Mouse (Mus musculus): ENCODE measurements around the gene Taok2. TPM values are rescaled to one million over a fixed set of nuclear protein-coding genes. Genes with fewer than 3 reads are reported as not detected.
"Not testable (repeated sequence)": the region's sequence is repeated elsewhere in the genome, so short reads cannot be mapped to it uniquely, and the experiment has no call there.

Gene Taok2
- polyA plus RNA-seq, 1 experiment: 174 TPM

- Histone ChIP-seq H3K4me1 (ENCODE audit: control insufficient read depth, insufficient read depth, low read length) (no peaks in the 10 kb centered on the region), H3K4me3 (replicated peaks; ENCODE audit: extremely low read depth, low read depth, low read length) (no peak overlapping the region)
- 70% methylated on average over 3 of the region's 3 CpGs for WGBS
- DNase-seq: no peak
- TF ChIP-seq CTCF (IDR thresholded peaks at IDR 0.05; ENCODE audit: insufficient read depth, low read length) (no peak), POLR2A (IDR thresholded peaks at IDR 0.05; ENCODE audit: borderline replicate concordance, extremely low read depth, low read depth, low read length) (no peak)
Measured at GRCm38 (mm10) chr7:126914844-126915243, 30.3 kb upstream of the Taok2 start.

DNA sequence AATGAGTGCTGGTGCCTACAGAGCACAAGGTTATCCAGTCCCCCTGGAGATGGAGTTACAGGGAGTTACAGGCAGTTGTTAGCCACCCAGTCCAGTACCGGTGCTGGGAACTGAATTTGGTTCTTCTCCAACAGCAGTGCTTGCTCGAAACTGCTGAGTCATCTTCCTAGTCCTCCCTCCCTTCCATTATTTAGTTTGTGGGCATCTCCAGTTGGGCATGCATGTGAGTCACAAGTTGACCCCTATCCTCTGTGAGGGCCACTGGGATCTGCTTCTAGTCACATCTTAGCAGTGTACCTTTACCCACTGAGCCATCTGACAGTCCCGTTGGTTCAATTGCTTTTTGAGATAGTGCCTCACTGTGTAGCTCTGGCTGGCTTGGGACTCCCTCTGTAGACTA is 21.1 kb upstream of the Taok2 start:
- DNase-seq: no peak
- TF ChIP-seq CTCF (IDR thresholded peaks at IDR 0.05; ENCODE audit: insufficient read depth, low read length): no peak
- TF ChIP-seq POLR2A (IDR thresholded peaks at IDR 0.05; ENCODE audit: borderline replicate concordance, extremely low read depth, low read depth, low read length): no peak
- 44% methylated on average over 3 of the region's 3 CpGs for WGBS
- Histone ChIP-seq H3K4me3 (replicated peaks; ENCODE audit: extremely low read depth, low read depth, low read length) (no peak overlapping the region), H3K4me1 (ENCODE audit: control insufficient read depth, insufficient read depth, low read length) (no peaks in the 10 kb centered on the region)

DNA sequence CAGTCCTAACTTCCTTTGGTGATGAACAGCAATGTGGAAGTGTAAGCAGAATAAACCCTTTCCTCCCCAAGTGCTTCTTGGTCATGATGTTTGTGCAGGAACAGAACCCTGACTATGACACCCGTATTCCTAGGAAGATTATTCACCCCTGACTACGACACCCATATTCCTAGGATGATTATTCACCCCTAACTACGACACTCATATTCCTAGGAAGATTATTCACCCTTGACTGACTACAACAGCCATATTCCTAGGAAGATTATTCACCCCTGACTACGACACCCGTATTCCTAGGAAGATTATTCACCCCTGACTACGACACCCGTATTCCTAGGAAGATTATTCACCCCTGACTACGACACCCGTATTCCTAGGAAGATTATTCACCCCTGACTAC is 15.3 kb upstream of the Taok2 start:
- H3K4me1 ChIP-seq (ENCODE audit: control insufficient read depth, insufficient read depth, low read length): peaks cover 11% of the 10 kb centered on the region
- H3K4me3 ChIP-seq (replicated peaks; ENCODE audit: extremely low read depth, low read depth, low read length); DNase-seq: not testable (repeated sequence)
- WGBS: 95% methylated on average over 7 of the region's 9 CpGs

DNA sequence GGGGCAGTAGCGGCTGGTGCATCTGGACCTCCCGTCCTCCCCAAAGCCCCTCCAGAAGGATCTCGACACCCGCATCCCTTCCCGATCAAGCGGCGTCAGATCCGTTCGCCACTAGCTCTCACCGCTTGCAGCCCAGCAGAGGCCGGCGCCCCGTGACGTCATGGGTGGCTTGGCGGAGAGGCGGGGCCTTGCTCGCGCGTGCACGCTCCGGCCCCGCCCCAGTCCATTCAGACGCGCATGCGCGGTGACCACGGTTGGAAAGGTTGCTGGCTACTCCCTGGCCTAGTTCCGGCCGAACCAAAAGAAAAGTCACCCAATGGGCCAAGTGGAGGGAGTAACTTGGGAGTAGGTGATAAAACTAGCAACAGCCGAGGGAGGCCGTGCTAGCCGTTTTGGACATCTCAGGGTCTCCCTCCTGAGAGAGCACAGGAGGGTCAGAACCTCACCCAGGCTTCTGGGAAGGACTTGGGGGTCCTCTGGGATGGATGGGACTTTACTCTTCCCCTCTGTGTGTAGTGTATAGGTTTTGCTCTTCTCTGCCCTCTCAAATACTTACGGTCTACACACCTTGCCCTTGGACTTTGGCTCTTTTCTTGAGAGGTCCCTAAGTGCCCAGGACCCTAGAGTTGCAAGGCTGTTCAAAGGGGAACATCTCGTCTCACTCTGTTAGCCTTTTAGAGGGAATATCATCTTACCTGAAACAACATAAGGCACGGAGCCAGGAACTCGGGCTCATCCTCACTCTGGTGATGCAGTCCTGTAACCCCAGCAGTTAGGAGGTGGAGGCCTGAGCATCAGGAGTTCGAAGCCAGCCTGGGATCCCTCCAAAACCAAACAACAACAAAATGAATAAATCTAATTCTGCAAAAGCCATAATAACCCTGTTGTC is 13.8 kb upstream of the Taok2 start:
- TF ChIP-seq CTCF (IDR thresholded peaks at IDR 0.05; ENCODE audit: insufficient read depth, low read length): no peak
- TF ChIP-seq POLR2A (IDR thresholded peaks at IDR 0.05; ENCODE audit: borderline replicate concordance, extremely low read depth, low read depth, low read length): peak; percentile 97
- WGBS: 11% methylated on average over 37 of the region's 37 CpGs
- DNase-seq: peak; percentile 98
- peaks cover 11% of the 10 kb centered on the region for H3K4me1 ChIP-seq (ENCODE audit: control insufficient read depth, insufficient read depth, low read length)
- peak overlapping the region; percentile 80 for H3K4me3 ChIP-seq (replicated peaks; ENCODE audit: extremely low read depth, low read depth, low read length)

DNA sequence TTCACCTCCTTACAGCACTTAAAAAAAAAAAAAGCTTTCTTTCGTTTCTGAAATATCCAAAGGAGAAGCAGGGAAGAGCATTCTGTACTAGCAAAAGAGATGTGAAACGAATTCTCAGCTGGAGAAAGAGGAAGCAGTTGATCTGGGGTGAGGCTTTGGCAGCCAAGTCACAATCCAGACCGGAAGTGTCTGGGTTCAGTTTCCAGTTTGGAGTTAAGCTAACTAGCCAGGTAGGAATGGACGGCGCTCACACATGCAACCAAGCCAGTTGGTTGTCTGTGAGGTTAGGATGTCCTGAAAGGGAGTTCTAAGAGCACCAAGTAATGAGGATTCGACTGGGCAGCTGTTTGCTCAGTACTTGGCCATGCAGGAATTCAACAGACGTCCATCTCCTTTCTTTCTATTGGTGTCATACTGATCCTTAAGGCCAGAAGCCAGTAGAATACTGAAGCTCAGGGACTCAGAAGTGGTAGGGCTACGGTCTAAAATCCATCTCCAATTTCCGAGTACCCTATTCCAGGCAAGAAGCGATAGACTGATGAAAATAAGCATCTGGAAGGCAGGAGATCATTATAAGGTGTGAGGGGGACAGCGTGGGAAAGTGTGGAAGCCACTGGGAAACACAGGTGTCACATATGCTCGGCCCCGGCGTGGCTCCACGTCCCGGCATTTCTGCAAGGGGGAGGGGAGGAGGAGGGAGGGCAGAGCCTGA is 13.0 kb upstream of the Taok2 start:
- peak; percentile 40 for DNase-seq
- TF ChIP-seq POLR2A (IDR thresholded peaks at IDR 0.05; ENCODE audit: borderline replicate concordance, extremely low read depth, low read depth, low read length) (no peak), CTCF (IDR thresholded peaks at IDR 0.05; ENCODE audit: insufficient read depth, low read length) (no peak)
- 6% methylated on average over 16 of the region's 16 CpGs for WGBS
- Histone ChIP-seq H3K4me1 (ENCODE audit: control insufficient read depth, insufficient read depth, low read length) (peaks cover 11% of the 10 kb centered on the region), H3K4me3 (replicated peaks; ENCODE audit: extremely low read depth, low read depth, low read length) (peak overlapping the region; percentile 80)

DNA sequence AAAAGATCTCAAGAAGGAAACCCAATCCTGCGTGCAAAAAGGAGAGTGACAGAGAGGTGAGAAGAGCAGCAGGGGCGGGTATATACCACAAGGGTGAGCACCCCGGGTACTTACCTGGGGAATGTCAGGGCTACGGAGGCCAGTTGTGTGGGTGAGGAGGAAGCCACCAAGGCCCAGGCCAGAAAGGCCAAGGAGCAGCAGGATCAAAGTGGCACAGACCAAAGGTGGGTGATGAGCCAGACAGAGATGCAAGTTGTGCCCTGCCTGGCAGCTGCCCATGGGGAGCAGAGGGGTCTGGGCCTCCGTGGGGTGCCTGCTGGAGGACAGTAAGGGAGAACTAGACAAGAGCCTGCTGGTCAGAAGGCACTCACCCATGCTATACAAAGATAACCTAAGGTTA is 12.4 kb upstream of the Taok2 start:
- Histone ChIP-seq H3K4me1 (ENCODE audit: control insufficient read depth, insufficient read depth, low read length) (peaks cover 11% of the 10 kb centered on the region), H3K4me3 (replicated peaks; ENCODE audit: extremely low read depth, low read depth, low read length) (no peak overlapping the region)
- no peak for DNase-seq
- 83% methylated on average over 5 of the region's 5 CpGs for whole genome bisulfite sequencing
- no peak for TF ChIP-seq CTCF (IDR thresholded peaks at IDR 0.05; ENCODE audit: insufficient read depth, low read length)
- no peak for TF ChIP-seq POLR2A (IDR thresholded peaks at IDR 0.05; ENCODE audit: borderline replicate concordance, extremely low read depth, low read depth, low read length)

- Histone ChIP-seq H3K4me3 (replicated peaks; ENCODE audit: extremely low read depth, low read depth, low read length) (no peak overlapping the region), H3K4me1 (ENCODE audit: control insufficient read depth, insufficient read depth, low read length) (peaks cover 13% of the 10 kb centered on the region)
- WGBS: 48% methylated on average over 7 of the region's 7 CpGs
- no peak for DNase-seq
- TF ChIP-seq CTCF (IDR thresholded peaks at IDR 0.05; ENCODE audit: insufficient read depth, low read length) (peak; percentile 80), POLR2A (IDR thresholded peaks at IDR 0.05; ENCODE audit: borderline replicate concordance, extremely low read depth, low read depth, low read length) (no peak)
Measured at GRCm38 (mm10) chr7:126888852-126889251, 4.3 kb upstream of the Taok2 start.

GRCm38 (mm10) chr7:126887281-126887680 is 2.8 kb upstream of the Taok2 start:
- peaks cover 13% of the 10 kb centered on the region for H3K4me1 ChIP-seq (ENCODE audit: control insufficient read depth, insufficient read depth, low read length)
- 72% methylated on average over 5 of the region's 5 CpGs for WGBS
- TF ChIP-seq POLR2A (IDR thresholded peaks at IDR 0.05; ENCODE audit: borderline replicate concordance, extremely low read depth, low read depth, low read length): no peak
- TF ChIP-seq CTCF (IDR thresholded peaks at IDR 0.05; ENCODE audit: insufficient read depth, low read length): no peak
- H3K4me3 ChIP-seq (replicated peaks; ENCODE audit: extremely low read depth, low read depth, low read length): no peak overlapping the region
- no peak for DNase-seq

GRCm38 (mm10) chr7:126883731-126884181 is 747 bp downstream of the Taok2 start:
- peak; percentile 6; the same call in 1 of the 2 replicates for TF ChIP-seq POLR2A (IDR thresholded peaks at IDR 0.05; ENCODE audit: borderline replicate concordance, extremely low read depth, low read depth, low read length)
- TF ChIP-seq CTCF (IDR thresholded peaks at IDR 0.05; ENCODE audit: insufficient read depth, low read length): no peak
- Histone ChIP-seq H3K4me3 (replicated peaks; ENCODE audit: extremely low read depth, low read depth, low read length) (peak overlapping the region; percentile 85), H3K4me1 (ENCODE audit: control insufficient read depth, insufficient read depth, low read length) (peaks cover 18% of the 10 kb centered on the region)
- 0% methylated on average over 15 of the region's 15 CpGs for WGBS
- DNase-seq: no peak

Data from lung, adult 2 months (tissue).